Mouse (Mus musculus) adrenal gland, postnatal 10 days (tissue): ENCODE results near the gene Lingo1. TPM values are rescaled to one million over a fixed set of nuclear protein-coding genes. Genes with fewer than 3 reads are reported as not detected.
A peak's percentile ranks its signal among the peaks of the same experiment; 100 is the strongest.

ENCODE experiments used
- DNase-seq: peaks from one replicate; pipeline ENCODE4 v3.0.0; 2021; ENCODE audit warnings: mixed read lengths
- long read RNA-seq, 2 experiments: library from polyadenylated mRNA; stranded (forward); transcript quantifications; one replicate each; pipeline ENCODE4 v2.0.0; 2021
- total RNA-seq, 2 experiments: library from RNA; stranded (reverse); gene quantifications; 2 replicates each; pipeline ENCODE4 v1.2.3; 2021

Gene Lingo1
- 1 to 10 TPM; 2.6 to 5.1 TPM for total RNA-seq
- long read RNA-seq, experiment 1, partial matches to known transcripts, result 0 of 1 reads
- long read RNA-seq, experiment 1, other reads (novel, unspliced or antisense), result 1 of 1 reads
- long read RNA-seq, experiment 2, partial matches to known transcripts, result 0 of 2 reads
- long read RNA-seq, experiment 2, other reads (novel, unspliced or antisense), result 2 of 2 reads

DNA sequence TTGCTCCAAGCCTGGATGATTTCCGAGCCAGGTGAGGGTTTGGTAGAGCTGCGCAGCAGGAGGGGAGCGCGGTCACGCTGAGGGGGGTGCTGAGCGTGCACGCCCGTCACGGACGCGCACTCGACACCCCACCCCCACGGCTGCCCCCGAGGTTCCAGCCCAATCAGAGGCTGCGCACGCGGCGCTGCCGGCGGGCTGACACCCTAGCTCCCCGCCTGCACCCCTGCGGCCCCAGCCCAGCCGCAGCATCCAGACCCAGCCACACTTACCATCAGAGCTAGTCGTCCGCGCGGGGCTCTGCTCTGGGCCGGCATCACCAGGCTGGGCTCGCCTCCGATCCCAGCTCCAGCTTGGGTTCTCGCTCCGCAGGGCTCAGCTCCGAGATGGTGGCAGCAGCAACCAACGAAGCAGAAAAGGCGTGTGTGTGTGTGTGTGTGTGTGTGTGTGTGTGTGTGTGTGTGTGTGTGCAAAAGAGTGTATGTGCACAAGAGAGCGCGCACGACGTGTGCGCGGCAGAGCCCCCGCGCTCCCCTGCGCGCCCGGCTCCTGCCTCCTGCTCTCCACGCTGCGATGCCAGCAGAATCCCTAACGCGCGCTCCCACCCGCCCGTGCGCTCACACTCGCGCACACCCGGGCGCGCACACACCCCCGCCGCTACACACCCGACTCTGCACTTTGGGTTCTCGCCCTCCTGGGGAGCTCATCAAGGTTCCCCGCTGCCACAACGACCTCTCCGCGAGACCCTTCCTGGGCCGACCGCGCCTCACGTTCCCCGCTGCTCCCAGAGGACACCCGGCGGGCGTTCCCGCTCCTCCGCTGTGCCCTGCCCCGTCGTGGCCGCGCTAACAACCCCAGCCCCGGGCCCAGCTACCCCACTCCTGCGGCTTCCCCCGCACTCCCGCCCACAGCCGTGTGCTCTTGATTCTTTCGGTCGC lies at the start of gene Lingo1:
Lingo1 (minus strand) TSS at position 748 of the 935 bp plus-strand sequence.
- peak; percentile 14 for DNase-seq

GRCm38 (mm10) chr9:56844644-56845043 lies 48.4 kb upstream of the Lingo1 start:
- no peak for DNase-seq

DNA sequence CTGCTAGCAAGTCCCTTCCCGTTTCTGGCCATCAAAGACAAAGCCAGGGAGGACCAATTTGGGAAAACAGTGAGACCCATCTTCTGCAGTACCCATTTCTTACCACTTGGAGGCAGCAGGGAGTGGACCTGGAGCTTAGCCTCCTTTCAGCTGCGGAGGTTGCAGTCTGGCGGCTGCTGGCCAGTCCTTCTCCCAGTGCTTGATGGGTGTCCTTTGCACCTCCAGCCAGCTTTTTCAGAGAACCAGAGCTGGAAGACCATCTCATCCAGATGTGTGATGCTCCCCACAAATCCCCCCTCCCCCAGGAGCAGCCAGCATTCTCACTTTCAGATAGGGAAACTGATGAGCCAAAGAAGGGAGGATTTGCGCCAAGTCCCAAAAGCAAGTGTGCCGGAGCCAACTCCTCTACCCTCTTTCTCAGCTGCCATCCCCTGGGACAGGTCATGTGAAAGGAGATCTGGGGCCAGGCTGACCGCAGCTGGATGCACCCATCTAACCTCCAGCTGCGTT lies 47.5 kb upstream of the Lingo1 start:
- DNase-seq, result peak; percentile 85

DNA sequence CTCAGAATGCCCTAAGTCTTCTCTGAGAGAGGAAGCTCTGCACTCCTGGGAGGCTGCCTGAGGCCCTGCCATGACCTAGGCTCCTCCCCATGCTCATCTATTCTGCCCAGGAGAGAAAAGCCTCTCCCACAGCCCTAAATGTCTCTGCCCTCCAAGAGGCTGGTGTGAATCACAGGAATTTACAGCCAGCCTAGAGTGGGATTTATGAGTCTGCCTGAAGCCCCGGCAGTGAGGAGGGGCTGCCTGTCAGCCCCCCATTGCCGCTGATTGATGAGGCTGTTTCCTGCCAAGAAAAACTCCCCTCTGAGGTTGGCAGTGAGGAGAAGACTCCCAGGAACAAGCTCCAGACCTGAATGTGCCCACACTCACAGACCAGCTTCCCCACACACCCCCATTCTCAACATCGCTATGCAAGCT lies 46.0 kb upstream of the Lingo1 start:
- DNase-seq, result no peak

- DNase-seq, result no peak
Measured at GRCm38 (mm10) chr9:56841864-56842263, 45.6 kb upstream of the Lingo1 start.

DNA sequence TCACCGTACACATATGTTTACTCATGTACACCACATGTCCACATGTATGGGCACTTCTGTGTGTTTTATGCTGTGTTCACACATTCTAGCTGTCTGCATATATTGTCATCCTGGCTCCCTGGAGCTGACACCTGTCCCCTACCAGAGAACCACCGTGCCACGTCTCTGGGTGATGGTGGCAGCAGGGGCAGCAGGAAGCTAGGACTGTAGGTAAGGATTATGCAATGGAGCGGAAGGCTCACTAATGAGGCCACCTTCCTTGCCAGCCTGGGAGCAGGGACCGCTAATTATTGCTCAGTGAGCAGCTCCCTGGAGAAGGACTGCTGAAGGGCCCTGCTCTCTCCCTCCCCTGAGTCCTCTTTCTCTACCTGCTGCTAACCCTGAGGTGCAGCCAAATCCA lies 44.5 kb upstream of the Lingo1 start:
- no peak for DNase-seq

DNA sequence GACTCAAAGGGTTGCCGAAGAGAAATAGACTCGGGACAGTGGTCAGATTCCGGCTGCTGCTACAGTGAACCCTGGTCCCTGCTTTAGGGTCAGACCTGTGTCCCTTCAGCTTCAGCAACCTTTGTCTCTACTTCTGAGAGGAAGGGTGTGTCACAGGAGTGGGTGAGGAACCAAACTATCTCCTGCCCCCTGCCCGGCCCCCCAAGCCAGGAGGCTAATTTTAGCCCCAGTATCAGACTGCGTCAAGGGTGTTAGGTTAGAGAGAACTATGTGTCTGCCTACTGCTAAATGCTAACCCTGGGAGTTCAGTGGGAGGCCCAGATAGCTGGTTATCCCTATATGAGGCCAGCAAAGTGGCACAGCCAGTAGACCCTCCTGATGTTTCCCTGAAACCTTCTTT lies 38.9 kb upstream of the Lingo1 start:
- DNase-seq, result no peak

GRCm38 (mm10) chr9:56832900-56833299 lies 36.6 kb upstream of the Lingo1 start:
- DNase-seq, result no peak

GRCm38 (mm10) chr9:56831904-56832303 lies 35.6 kb upstream of the Lingo1 start:
- no peak for DNase-seq

DNA sequence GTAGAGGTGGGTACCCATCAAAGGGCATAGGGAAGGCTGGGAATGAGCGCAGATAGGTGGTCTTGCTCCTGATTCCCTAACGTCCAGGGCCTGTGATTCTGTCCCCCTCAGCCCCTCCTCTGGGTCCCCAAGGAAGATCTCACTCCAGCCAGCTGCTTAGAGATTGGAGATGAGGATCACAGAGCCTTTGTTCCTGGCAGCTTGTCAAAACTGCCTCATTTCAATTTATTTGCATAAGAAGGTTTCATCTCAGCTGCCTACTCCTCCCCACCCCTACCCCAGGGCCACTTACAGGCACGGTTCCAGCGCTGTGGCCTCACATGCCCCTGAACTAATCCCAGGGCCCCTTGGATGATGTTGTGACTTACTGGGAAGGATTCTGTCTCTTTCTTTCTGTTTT lies 33.9 kb upstream of the Lingo1 start:
- peak; percentile 51 for DNase-seq

DNA sequence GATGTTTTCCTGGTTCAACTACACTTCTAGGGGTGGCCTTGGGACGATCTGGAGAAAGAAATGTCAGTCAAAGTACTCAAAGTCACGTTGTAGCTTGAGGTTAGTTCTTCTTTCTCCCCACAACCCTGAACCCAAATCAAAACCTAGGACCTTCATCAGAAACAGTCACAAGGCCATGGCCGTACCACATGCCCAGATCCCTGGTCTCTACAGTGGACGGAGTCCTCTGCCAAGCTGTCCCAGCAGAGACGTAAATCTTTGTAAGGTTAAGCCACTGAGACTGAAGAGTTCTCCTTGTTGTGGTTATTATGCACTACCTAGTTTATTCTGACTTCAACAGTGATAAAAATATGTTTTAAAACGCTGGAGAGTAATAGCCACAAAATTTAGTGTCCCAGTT lies 32.6 kb upstream of the Lingo1 start:
- DNase-seq, result no peak

DNA sequence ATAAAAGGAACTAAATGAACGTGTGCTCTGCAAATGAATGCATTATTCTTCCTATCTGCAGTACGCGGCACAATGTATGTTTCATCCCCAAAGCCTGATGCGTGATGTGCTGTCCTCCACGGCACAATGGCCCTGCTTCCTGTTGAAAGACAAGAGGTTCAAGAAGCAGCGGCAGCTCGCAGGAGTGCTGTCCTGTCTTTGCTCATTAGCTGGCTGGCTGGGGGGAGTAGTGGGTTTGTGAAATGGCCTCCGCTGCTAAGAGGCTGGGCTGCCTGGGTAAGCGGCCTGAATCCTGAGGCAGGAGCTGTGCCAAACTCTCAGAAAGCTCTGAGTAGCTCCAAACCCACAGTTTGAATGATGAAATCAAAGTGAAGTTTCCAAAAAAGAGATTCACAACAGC lies 31.9 kb upstream of the Lingo1 start:
- no peak for DNase-seq

DNA sequence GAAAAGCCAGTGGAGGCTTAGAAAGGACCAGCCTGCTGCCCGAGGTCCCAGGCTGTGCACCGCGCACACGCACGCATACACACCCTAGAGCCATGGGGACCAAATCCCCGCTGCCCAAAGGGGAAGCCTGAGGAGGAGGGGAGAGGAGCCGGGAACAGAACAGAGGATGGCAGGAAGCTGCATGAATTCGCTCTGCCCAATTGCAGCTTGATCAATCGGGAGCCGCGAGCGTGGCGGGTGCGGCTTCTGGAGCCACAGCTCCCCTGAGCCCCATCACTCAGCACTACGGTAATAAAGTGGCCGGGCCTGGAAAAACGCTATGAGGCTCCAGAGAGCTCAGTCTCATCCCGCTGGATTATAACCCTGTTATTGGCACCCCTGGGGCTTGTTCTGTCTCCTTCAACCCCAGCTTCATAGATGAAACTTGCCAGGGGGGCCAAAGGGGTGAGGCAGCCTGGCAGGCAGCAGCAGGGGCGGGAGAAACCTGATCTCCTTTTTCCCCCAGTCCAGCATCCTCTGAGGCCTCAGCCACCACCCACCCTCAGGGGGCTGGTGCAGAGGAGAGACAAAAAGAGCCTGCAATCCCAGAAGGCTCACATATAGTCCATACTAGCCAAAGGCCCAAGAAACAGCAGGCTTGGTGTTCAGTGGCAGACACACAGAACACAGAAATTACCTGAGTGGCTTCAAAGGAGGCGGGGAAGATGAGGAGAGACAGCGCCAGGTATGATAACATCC lies 29.4 kb upstream of the Lingo1 start:
- DNase-seq, result peak; percentile 23

GRCm38 (mm10) chr9:56824900-56825299 lies 28.6 kb upstream of the Lingo1 start:
- DNase-seq, result peak; percentile 46

DNA sequence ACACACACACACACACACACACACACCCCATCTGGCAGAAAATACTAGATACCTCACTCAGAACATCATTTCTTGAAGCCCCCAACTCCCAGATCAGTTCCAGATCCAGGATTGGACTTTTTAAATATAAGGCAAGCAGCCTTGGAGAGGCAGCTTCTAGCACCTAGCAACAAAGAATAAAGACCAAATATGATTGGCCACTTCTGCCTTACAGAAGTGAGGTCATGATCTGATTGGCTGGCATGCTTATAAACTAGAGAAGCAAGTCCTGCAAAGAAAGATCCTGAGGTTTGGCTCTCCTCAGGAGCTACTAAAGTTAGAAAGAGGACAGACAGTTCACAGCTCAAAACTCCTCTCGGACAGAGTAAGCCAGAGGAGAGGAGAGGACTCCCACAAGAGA lies 14.6 kb upstream of the Lingo1 start:
- no peak for DNase-seq

DNA sequence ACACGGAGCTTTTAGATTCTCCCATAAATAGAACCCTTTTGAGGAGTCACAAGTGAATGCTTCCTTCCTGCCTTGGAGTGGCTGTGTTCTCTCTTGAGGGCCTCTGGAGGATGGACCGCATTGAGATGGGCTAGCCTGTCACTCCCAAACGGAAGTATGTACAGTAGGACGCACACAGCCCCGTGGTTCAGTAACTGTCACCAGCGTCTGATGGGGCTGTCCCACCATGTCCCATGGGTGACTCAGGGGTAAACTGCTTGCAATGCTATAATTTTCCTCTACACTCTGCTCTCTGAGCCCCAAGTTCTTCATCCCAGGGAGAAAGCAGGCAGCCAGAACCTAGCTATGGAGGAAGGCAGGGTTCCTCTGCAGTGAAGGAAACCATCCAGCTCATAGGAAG lies 11.7 kb upstream of the Lingo1 start:
- DNase-seq, result no peak

GRCm38 (mm10) chr9:56803146-56803545 lies 6.9 kb upstream of the Lingo1 start:
- DNase-seq, result no peak

DNA sequence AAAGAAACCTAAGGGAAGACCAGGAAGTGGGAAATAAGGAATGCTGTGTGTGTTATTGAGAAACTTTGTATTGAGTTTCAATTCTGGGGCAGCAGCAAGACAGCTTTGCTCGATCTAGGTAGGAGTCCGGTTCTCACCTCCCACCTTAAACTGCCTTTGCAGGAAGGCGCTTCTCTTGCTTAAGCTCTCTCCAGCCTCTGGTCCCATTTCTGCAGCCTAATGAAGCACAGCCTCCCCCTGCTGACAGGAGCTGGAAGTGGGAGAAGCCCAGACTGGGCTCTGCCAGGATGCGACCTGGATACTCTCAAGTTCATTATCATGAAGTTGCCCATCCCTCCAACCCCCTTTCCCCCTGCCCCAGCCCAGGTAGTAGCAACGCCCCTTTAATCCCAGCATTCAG lies 1.6 kb upstream of the Lingo1 start:
- peak; percentile 82 for DNase-seq

DNA sequence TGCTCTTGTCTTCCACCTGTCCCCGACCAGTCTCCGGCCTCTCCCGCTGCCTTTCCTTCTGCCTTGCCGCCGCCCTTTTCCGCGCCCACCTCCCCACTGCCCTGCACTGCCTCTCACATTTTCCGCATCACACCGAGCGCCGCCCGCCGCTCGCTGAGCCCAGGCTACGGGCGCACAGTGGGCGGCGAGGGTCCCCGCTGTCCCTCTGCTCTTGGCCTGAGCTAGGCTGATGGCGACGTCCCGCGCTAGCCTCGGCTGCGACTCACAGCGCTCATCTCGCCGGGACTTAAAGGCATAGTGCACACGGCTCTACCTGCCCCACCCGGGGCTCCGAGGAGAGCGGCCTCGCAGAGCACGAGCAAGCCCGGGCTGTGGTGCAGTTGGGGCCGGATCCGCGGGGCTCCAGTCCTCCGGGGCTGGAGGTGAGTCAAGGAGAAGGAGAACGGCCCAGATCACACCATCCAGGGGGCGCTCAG lies 426 bp upstream of the Lingo1 start:
- DNase-seq, result peak; percentile 13

DNA sequence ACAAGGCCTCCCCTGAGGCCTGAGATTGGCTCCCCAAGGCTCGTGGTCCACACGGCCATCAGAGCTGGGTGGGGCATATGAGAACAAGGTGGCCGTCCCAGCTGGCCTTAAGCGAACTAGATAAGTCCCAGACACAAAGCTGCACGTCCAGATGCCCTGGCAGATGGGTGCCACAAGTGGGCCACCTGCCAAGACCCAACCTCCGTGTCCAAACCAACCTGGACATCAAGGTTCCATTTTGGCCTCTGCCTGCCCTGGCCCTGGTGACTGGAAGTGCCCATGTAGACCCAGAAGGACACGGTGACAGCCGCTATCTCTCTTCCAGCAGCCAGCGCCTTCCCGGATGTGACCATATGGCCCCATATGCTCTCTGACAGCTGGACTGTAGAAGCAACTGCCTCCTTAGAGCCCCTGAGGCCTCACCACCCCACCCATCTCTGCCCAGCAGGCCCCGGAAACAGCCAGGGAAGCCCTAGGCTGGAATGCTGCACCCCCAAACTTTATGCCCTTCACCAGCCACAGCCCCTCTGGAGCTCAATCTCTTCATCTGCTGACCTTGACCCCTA lies 4.5 kb downstream of the Lingo1 start:
- no peak for DNase-seq

DNA sequence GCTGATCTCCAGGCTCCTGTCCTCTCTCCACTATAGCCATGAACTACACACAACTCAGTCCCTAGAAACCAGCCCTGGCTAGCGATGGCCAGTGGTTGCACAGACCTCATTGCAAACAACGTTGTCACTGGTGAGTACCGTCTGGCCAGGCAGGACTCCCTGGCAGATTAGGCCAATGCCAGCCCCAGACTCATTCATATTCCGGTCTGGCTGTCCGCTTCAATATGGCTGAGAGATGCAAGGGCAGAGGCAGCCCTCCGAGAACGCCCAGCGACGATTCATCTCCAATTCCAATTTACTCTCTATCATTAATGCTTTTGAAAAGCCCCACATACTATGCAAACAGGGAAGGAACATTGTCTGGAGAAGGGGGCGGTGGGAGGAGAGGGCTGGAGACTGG lies 11.7 kb downstream of the Lingo1 start:
- DNase-seq, result no peak
